Mouse (Mus musculus): ENCODE data around the gene Clcn2. TPM values are rescaled to one million over a fixed set of nuclear protein-coding genes. Genes with fewer than 3 reads are reported as not detected.
A peak's percentile ranks its signal among the peaks of the same experiment; 100 is the strongest.

Gene Clcn2
- polyA plus RNA-seq, 1 experiment from 2014 or later: 21.0 TPM

GRCm38 (mm10) chr16:20717978-20718670 is 578 bp upstream of the Clcn2 start:
- Histone ChIP-seq H3K9ac (ENCODE audit: low read length) (peak overlapping the region; percentile 54), H3K27ac (replicated peaks; ENCODE audit: low read depth, low read length) (no peak overlapping the region; the same call in 1 of the 2 replicates), H3K4me3 (ENCODE audit: low read depth, low read length) (peak overlapping the region; percentile 49), H3K4me1 (ENCODE audit: control insufficient read depth, insufficient read depth, low read length) (peaks cover 22% of the 10 kb centered on the region), H3K9me3 (ENCODE audit: control insufficient read depth, low read length) (no peaks in the 10 kb centered on the region), H3K36me3 (ENCODE audit: control insufficient read depth, insufficient read depth, low read length) (no peaks in the 10 kb centered on the region; the same call in 1 of the 2 replicates), H3K4me2 (ENCODE audit: low read depth, severe bottlenecking) (peak overlapping the region; percentile 72), H3K27me3 (ENCODE audit: control insufficient read depth, insufficient read depth, low read length) (no peaks in the 10 kb centered on the region)
- ATAC-seq (ENCODE audit: insufficient number of reproducible peaks, low FRiP score, low TSS enrichment, low read depth) (peak; percentile 20), DNase-seq (ENCODE audit: low spot score) (no peak)
- WGBS: 3% methylated on average over 18 of the region's 18 CpGs

DNA sequence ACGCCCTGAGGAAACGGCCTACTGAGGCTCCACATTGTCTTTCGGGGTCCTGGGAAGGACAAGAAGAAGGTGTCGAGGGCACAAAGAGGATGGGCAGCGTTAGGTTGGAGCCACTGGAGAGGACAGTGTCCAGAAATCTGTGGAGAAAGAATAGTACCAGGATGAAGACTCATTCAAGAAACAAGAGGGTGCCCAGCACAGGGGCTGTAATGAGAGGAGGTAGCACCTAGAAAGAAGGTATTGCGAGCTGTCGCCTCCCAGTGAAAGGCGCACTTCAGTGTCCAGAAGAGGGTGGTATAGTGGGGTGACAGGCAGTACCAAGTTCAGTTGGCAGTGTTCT is 735 bp downstream of the Clcn2 start:
- Histone ChIP-seq H3K9me3 (ENCODE audit: control insufficient read depth, low read length) (no peaks in the 10 kb centered on the region), H3K9ac (ENCODE audit: low read length) (peak overlapping the region; percentile 54), H3K36me3 (ENCODE audit: control insufficient read depth, insufficient read depth, low read length) (no peaks in the 10 kb centered on the region; the same call in 1 of the 2 replicates), H3K27ac (replicated peaks; ENCODE audit: low read depth, low read length) (peak overlapping the region; percentile 68), H3K4me3 (ENCODE audit: low read depth, low read length) (peak overlapping the region; percentile 49), H3K4me1 (ENCODE audit: control insufficient read depth, insufficient read depth, low read length) (peaks cover 22% of the 10 kb centered on the region), H3K4me2 (ENCODE audit: low read depth, severe bottlenecking) (peak overlapping the region; percentile 72), H3K27me3 (ENCODE audit: control insufficient read depth, insufficient read depth, low read length) (no peaks in the 10 kb centered on the region)
- peak; percentile 10; the same call in 1 of the 2 replicates for ATAC-seq (ENCODE audit: insufficient number of reproducible peaks, low FRiP score, low TSS enrichment, low read depth)
- DNase-seq (ENCODE audit: low spot score): no peak
- WGBS: under 1% methylated on average over 8 of the region's 8 CpGs

DNA sequence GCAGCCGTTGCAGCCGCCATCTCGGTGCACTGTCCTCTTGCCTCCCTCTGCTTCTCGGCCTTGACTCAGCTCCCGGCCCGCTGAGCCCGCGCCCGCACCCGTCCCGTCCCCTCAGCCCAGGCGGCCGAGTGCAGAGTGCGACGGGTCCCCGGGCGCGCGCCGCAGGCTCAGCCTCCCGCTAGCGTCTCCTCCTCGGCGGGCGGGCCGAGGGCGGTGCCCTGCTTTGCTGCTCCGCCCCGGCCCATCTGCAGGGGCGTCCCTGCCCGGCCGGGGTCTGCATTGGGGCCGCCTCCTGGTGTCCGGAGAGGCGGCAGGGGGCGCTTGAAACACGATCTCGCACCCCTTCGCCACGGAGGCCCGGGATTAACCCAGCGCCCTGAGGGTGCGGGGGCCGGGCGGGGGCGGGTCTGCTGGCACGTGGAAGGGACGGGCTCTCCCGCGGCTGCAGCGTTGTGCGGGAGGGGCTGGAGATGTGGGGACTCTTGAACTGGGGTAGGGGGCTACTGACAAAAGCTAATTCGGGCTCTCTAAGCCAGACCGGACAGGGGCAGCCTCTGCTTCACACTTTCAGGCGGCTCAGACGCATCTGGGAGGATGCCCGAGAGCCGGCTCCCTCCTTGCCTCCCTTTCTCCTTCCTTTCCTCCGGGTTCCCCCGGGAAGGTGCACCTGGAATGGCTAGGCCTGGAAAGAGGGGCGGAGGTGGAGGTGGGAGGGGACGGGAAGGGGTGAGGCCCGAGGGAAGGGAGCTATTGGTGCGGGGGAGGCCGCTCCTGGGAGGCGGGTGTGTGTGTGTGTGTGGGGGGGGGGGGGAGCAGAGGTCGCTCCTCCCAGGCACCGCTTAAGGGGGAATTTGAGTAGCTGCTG is 1.3 kb downstream of the Clcn2 start:
- no peaks in the 10 kb centered on the region for H3K9me3 ChIP-seq (ENCODE audit: control insufficient read depth, low read length)
- peak overlapping the region; percentile 68 for H3K27ac ChIP-seq (replicated peaks; ENCODE audit: low read depth, low read length)
- peak; percentile 83 for ATAC-seq (ENCODE audit: insufficient number of reproducible peaks, low FRiP score, low TSS enrichment, low read depth)
- peaks cover 22% of the 10 kb centered on the region for H3K4me1 ChIP-seq (ENCODE audit: control insufficient read depth, insufficient read depth, low read length)
- WGBS: under 1% methylated on average over 65 of the region's 68 CpGs
- peak; percentile 91 for DNase-seq (ENCODE audit: low spot score)
- no peaks in the 10 kb centered on the region for H3K27me3 ChIP-seq (ENCODE audit: control insufficient read depth, insufficient read depth, low read length)
- peaks cover 4% of the 10 kb centered on the region; the same call in 1 of the 2 replicates for H3K36me3 ChIP-seq (ENCODE audit: control insufficient read depth, insufficient read depth, low read length)
- peak overlapping the region; percentile 70 for H3K9ac ChIP-seq (ENCODE audit: low read length)
- H3K4me3 ChIP-seq (ENCODE audit: low read depth, low read length): peak overlapping the region; percentile 49
- H3K4me2 ChIP-seq (ENCODE audit: low read depth, severe bottlenecking): peak overlapping the region; percentile 72

GRCm38 (mm10) chr16:20715566-20715965 is 2.0 kb downstream of the Clcn2 start:
- no peaks in the 10 kb centered on the region for H3K9me3 ChIP-seq (ENCODE audit: control insufficient read depth, low read length)
- no peaks in the 10 kb centered on the region for H3K27me3 ChIP-seq (ENCODE audit: control insufficient read depth, insufficient read depth, low read length)
- peak overlapping the region; percentile 72 for H3K4me2 ChIP-seq (ENCODE audit: low read depth, severe bottlenecking)
- no peak; the same call in 1 of the 2 replicates for ATAC-seq (ENCODE audit: insufficient number of reproducible peaks, low FRiP score, low TSS enrichment, low read depth)
- H3K9ac ChIP-seq (ENCODE audit: low read length): peak overlapping the region; percentile 70
- H3K4me1 ChIP-seq (ENCODE audit: control insufficient read depth, insufficient read depth, low read length): peaks cover 22% of the 10 kb centered on the region
- peak overlapping the region; percentile 68 for H3K27ac ChIP-seq (replicated peaks; ENCODE audit: low read depth, low read length)
- no peak for DNase-seq (ENCODE audit: low spot score)
- peak overlapping the region; percentile 49 for H3K4me3 ChIP-seq (ENCODE audit: low read depth, low read length)
- 2% methylated on average over 12 of the region's 12 CpGs for WGBS
- peaks cover 9% of the 10 kb centered on the region; the same call in 1 of the 2 replicates for H3K36me3 ChIP-seq (ENCODE audit: control insufficient read depth, insufficient read depth, low read length)

DNA sequence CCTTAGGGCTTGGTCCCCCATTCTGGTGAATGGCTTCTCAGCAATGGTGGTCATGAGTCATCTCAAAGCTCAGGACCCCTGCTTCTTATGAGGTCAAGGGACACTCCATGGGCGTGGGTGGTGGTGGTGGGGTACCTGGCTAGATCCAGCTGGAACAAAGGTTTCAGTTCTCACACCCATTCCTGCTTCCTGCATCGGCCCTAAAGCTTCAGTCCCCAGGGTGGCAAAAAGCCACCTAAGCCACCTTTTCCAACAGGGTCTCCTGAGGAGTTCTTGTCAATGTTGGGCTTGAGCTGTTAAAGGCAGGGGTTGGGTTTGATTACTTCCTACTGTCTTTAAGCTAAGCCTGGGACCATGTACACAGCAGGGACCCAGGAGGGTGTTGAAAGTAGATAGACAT is 2.4 kb downstream of the Clcn2 start:
- Histone ChIP-seq H3K9me3 (ENCODE audit: control insufficient read depth, low read length) (no peaks in the 10 kb centered on the region), H3K4me1 (ENCODE audit: control insufficient read depth, insufficient read depth, low read length) (peaks cover 22% of the 10 kb centered on the region), H3K4me3 (ENCODE audit: low read depth, low read length) (peak overlapping the region; percentile 49), H3K9ac (ENCODE audit: low read length) (no peak overlapping the region; the same call in 1 of the 2 replicates), H3K27ac (replicated peaks; ENCODE audit: low read depth, low read length) (no peak overlapping the region), H3K4me2 (ENCODE audit: low read depth, severe bottlenecking) (peak overlapping the region; percentile 72), H3K27me3 (ENCODE audit: control insufficient read depth, insufficient read depth, low read length) (no peaks in the 10 kb centered on the region), H3K36me3 (ENCODE audit: control insufficient read depth, insufficient read depth, low read length) (peaks cover 11% of the 10 kb centered on the region)
- ATAC-seq (ENCODE audit: insufficient number of reproducible peaks, low FRiP score, low TSS enrichment, low read depth) (no peak), DNase-seq (ENCODE audit: low spot score) (no peak)
- 59% methylated on average over 2 of the region's 2 CpGs for WGBS

DNA sequence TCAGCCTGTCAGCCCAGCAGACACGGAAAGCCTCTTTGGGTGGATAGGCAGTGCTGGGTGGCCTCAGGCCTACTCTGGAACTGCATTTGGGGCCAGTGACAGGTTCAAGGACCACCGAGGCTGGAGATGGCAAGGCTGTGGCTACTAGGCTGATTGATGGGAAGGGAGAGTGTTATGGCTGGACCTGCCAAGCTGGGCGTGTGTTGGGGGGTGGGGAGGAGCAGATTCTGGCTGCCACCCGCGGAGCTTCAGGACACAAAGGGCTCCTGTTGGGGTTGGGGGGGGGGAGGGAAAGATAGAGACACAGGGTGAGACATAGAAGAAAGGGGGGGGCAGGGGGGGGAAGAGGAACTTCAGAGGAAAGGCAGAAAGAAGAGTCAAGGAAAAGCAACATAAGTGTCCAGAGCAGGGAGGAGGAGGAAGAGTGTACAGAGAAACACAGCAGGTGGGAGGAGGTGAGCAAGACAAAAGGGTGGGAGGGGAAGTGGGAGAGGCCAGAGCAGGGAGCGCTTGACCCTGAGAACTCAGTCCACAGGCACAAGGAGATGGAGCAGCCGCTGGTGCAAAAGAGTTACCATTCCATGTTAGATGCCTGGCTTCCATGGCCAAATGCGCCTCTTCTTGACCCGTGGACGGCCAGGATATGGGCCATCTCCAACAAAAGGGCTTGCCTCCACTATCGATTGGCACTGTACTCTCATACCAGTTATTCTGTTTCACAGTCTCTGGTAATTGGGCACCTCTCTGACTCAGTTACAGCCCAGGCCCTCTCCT is 3.1 kb downstream of the Clcn2 start:
- Histone ChIP-seq H3K9me3 (ENCODE audit: control insufficient read depth, low read length) (no peaks in the 10 kb centered on the region), H3K4me1 (ENCODE audit: control insufficient read depth, insufficient read depth, low read length) (peaks cover 22% of the 10 kb centered on the region), H3K27ac (replicated peaks; ENCODE audit: low read depth, low read length) (no peak overlapping the region), H3K4me3 (ENCODE audit: low read depth, low read length) (peak overlapping the region; percentile 49; the same call in 1 of the 2 replicates), H3K27me3 (ENCODE audit: control insufficient read depth, insufficient read depth, low read length) (no peaks in the 10 kb centered on the region), H3K36me3 (ENCODE audit: control insufficient read depth, insufficient read depth, low read length) (peaks cover 14% of the 10 kb centered on the region), H3K4me2 (ENCODE audit: low read depth, severe bottlenecking) (peak overlapping the region; percentile 72), H3K9ac (ENCODE audit: low read length) (no peak overlapping the region)
- 45% methylated on average over 11 of the region's 11 CpGs for WGBS
- DNase-seq (ENCODE audit: low spot score): no peak
- ATAC-seq (ENCODE audit: insufficient number of reproducible peaks, low FRiP score, low TSS enrichment, low read depth): no peak

DNA sequence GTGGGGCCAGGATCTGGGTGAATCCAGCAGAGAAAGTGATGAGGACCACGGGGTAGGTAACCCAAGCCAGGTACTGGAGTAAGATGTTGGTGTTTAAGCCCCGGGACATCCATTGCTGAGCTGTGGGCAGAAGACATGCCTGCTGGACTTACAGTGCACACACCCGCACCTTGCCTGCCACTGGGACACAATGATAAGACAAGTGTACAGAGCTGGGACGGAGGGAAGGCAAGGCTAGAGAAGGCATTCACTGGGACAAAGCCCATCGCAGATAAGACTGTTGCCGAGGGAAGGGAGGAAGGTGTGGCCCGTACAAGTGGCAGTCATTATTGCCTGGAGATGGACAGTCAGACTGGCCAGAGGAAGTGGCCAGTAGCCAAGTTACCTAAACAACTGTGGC is 4.7 kb downstream of the Clcn2 start:
- Histone ChIP-seq H3K9ac (ENCODE audit: low read length) (no peak overlapping the region), H3K4me1 (ENCODE audit: control insufficient read depth, insufficient read depth, low read length) (peaks cover 16% of the 10 kb centered on the region), H3K4me2 (ENCODE audit: low read depth, severe bottlenecking) (no peak overlapping the region), H3K4me3 (ENCODE audit: low read depth, low read length) (no peak overlapping the region), H3K9me3 (ENCODE audit: control insufficient read depth, low read length) (no peaks in the 10 kb centered on the region), H3K36me3 (ENCODE audit: control insufficient read depth, insufficient read depth, low read length) (peaks cover 17% of the 10 kb centered on the region), H3K27ac (replicated peaks; ENCODE audit: low read depth, low read length) (no peak overlapping the region), H3K27me3 (ENCODE audit: control insufficient read depth, insufficient read depth, low read length) (no peaks in the 10 kb centered on the region)
- DNase-seq (ENCODE audit: low spot score) (no peak), ATAC-seq (ENCODE audit: insufficient number of reproducible peaks, low FRiP score, low TSS enrichment, low read depth) (no peak)
- 88% methylated on average over 7 of the region's 7 CpGs for WGBS

DNA sequence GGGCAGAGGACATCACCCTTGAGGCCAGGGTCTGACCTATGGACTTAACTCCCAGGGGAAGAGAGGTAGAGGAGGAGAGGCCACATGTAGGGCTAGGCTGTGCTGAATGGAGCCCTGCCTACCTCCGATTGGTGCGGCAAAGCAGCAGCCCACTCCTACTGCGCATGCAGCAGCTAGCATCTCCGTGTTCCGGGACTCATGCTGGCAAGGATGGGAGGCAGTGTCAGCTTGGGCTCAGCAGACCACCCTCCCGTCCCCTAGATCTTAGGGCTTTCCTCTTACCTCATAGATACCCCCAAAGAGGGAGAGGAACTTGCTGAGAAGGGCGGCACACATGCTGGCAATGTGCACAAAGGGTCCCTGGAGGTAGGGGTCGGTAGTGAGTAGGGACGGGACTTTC is 5.4 kb downstream of the Clcn2 start:
- Histone ChIP-seq H3K4me1 (ENCODE audit: control insufficient read depth, insufficient read depth, low read length) (peaks cover 16% of the 10 kb centered on the region), H3K27me3 (ENCODE audit: control insufficient read depth, insufficient read depth, low read length) (no peaks in the 10 kb centered on the region), H3K9ac (ENCODE audit: low read length) (no peak overlapping the region), H3K4me3 (ENCODE audit: low read depth, low read length) (no peak overlapping the region), H3K36me3 (ENCODE audit: control insufficient read depth, insufficient read depth, low read length) (peaks cover 17% of the 10 kb centered on the region), H3K4me2 (ENCODE audit: low read depth, severe bottlenecking) (no peak overlapping the region), H3K9me3 (ENCODE audit: control insufficient read depth, low read length) (no peaks in the 10 kb centered on the region), H3K27ac (replicated peaks; ENCODE audit: low read depth, low read length) (no peak overlapping the region)
- DNase-seq (ENCODE audit: low spot score): no peak
- WGBS: 72% methylated on average over 9 of the region's 9 CpGs
- ATAC-seq (ENCODE audit: insufficient number of reproducible peaks, low FRiP score, low TSS enrichment, low read depth): no peak
